Mouse (Mus musculus) spleen, adult 12 weeks (tissue): ENCODE results near the gene Srp54a.
"Not testable (repeated sequence)": the region's sequence is repeated elsewhere in the genome, so short reads cannot be mapped to it uniquely, and the experiment has no call there.

Source experiments
- DNase-seq: peaks from one replicate; pipeline ENCODE4 v3.0.0; 2022; ENCODE audit warnings: low spot score

The Srp54a gene

GRCm38 (mm10) chr12:55124731-55125130, 44.7 kb downstream of the Srp54a start:
- DNase-seq: not testable (repeated sequence)

- DNase-seq: not testable (repeated sequence)
These were observed 55.5 kb downstream of the Srp54a start for GRCm38 (mm10) chr12:55135540-55135939.

- DNase-seq: not testable (repeated sequence)
These were observed 57.8 kb downstream of the Srp54a start for GRCm38 (mm10) chr12:55137859-55138258.

GRCm38 (mm10) chr12:55154559-55155448, 74.7 kb downstream of the Srp54a start, which contains the start of gene Srp54b:
Gene Srp54b (plus strand): TSS chr12:55155104.
- not testable (repeated sequence) for DNase-seq

GRCm38 (mm10) chr12:55155449-55155783, 75.4 kb downstream of the Srp54a start:
- not testable (repeated sequence) for DNase-seq
